Mouse (Mus musculus) liver, adult 2 months (tissue): Measurements from ENCODE around the gene Ky. TPM values are rescaled to one million over a fixed set of nuclear protein-coding genes. Genes with fewer than 3 reads are reported as not detected.

Source experiments
- DNase-seq: peaks from one replicate; pipeline ENCODE4 v3.0.0-alpha.2; 2011; ENCODE audit warnings: low read depth, low spot score; ENCODE audit errors: extremely low read depth
- H3K27ac ChIP-seq: fragments of 200-500 bp; replicated peaks from 2 replicates; pipeline ENCODE4 v1.5.1; 2012; ENCODE audit warnings: low read depth, mild to moderate bottlenecking, control low read depth, inconsistent platforms, low read length; ENCODE audit not compliant: insufficient read depth
- H3K27me3 ChIP-seq: fragments of 200-500 bp; 2 replicates; pipeline ENCODE4 v1.6.1; 2012; ENCODE audit warnings: mild to moderate bottlenecking, moderate library complexity, low read length, inconsistent platforms; ENCODE audit not compliant: control insufficient read depth, insufficient read depth
- H3K36me3 ChIP-seq: fragments of 200-500 bp; 2 replicates; pipeline ENCODE4 v1.6.1; 2012; ENCODE audit warnings: low read length, inconsistent platforms; ENCODE audit not compliant: control insufficient read depth, insufficient read depth
- H3K4me1 ChIP-seq: fragments of 200-500 bp; 2 replicates; pipeline ENCODE4 v1.6.1; 2011; ENCODE audit warnings: low read length; ENCODE audit not compliant: control insufficient read depth, insufficient read depth
- H3K4me3 ChIP-seq: fragments of 200-500 bp; 2 replicates; pipeline ENCODE4 v1.5.1; 2011; ENCODE audit warnings: low read depth, mild to moderate bottlenecking, control low read depth, low read length, moderate library complexity; ENCODE audit not compliant: insufficient read depth
- H3K79me2 ChIP-seq: fragments of 200-500 bp; 2 replicates; pipeline ENCODE4 v1.6.1; 2012; ENCODE audit warnings: inconsistent platforms, mild to moderate bottlenecking, low read length, moderate library complexity; ENCODE audit not compliant: control insufficient read depth, insufficient read depth
- H3K9ac ChIP-seq: fragments of 200-500 bp; 2 replicates; pipeline ENCODE4 v1.6.1; 2012; ENCODE audit warnings: low read depth, mild to moderate bottlenecking, control low read depth, inconsistent platforms, low read length
- CTCF ChIP-seq: fragments of 200-500 bp; IDR thresholded peaks from 2 replicates; pipeline ENCODE4 v1.5.1; 2011; ENCODE audit warnings: low read depth, low read length, control low read depth
- POLR2A ChIP-seq: fragments of 200-500 bp; IDR thresholded peaks from 2 replicates; pipeline ENCODE4 v1.6.1; 2011; ENCODE audit warnings: low read length, control low read depth; ENCODE audit not compliant: insufficient read depth; ENCODE audit errors: extremely low read depth
- WGBS: fragments of 180-500 bp; shearing (Covaris S2); methylation state at CpG from one replicate; pipeline ENCODE4 v1.1.7; 2018; 5-methylcytosine and 5-hydroxymethylcytosine counted together
- polyA plus RNA-seq: library from polyadenylated mRNA; depleted of rRNA; stranded (reverse); fragments of >200 nt; gene quantifications from 2 replicates; pipeline ENCODE4 v1.2.3, GENCODE M21; 2012
- total RNA-seq: library from RNA; depleted of rRNA; stranded (reverse); fragments of >200 nt; gene quantifications from 2 replicates; pipeline ENCODE4 v1.2.3, GENCODE M21; 2014

Ky gene
- total and polyA plus RNA-seq, 2 experiments = under 0.01 TPM; not detected in 1

GRCm38 (mm10) chr9:102477767-102478450 is 27.6 kb upstream of the Ky start:
- Histone ChIP-seq H3K27me3 (no peaks in the 10 kb centered on the region; the same call in 1 of the 2 replicates), H3K36me3 (no peaks in the 10 kb centered on the region), H3K79me2 (no peaks in the 10 kb centered on the region), H3K4me3 (no peak overlapping the region), H3K4me1 (no peaks in the 10 kb centered on the region), H3K27ac (no peak overlapping the region), H3K9ac (no peak overlapping the region)
- TF ChIP-seq CTCF (no peak), POLR2A (no peak)
- 77% methylated on average over 6 of the region's 6 CpGs for WGBS
- no peak for DNase-seq

GRCm38 (mm10) chr9:102478451-102478835 is 27.1 kb upstream of the Ky start:
- Histone ChIP-seq H3K27ac (no peak overlapping the region), H3K4me1 (no peaks in the 10 kb centered on the region), H3K4me3 (no peak overlapping the region), H3K9ac (no peak overlapping the region), H3K27me3 (no peaks in the 10 kb centered on the region; the same call in 1 of the 2 replicates), H3K79me2 (no peaks in the 10 kb centered on the region), H3K36me3 (no peaks in the 10 kb centered on the region)
- TF ChIP-seq CTCF = no peak
- TF ChIP-seq POLR2A = no peak
- DNase-seq = no peak
- WGBS = 85% methylated on average over 3 of the region's 3 CpGs

- H3K79me2 ChIP-seq = no peaks in the 10 kb centered on the region
- no peak overlapping the region for H3K27ac ChIP-seq
- 36% methylated on average over 9 of the region's 9 CpGs for WGBS
- no peaks in the 10 kb centered on the region; the same call in 1 of the 2 replicates for H3K27me3 ChIP-seq
- DNase-seq = peak; percentile 35
- H3K4me1 ChIP-seq = no peaks in the 10 kb centered on the region
- no peak overlapping the region for H3K4me3 ChIP-seq
- TF ChIP-seq CTCF (peak; percentile 88), POLR2A (no peak)
- no peaks in the 10 kb centered on the region for H3K36me3 ChIP-seq
- H3K9ac ChIP-seq = no peak overlapping the region
Observed at GRCm38 (mm10) chr9:102479022-102479421, 26.5 kb upstream of the Ky start.

GRCm38 (mm10) chr9:102492031-102492795 is 13.3 kb upstream of the Ky start:
- WGBS = 41% methylated on average over 12 of the region's 12 CpGs
- no peak for DNase-seq

GRCm38 (mm10) chr9:102493044-102493443 is 12.5 kb upstream of the Ky start:
- no peaks in the 10 kb centered on the region for H3K79me2 ChIP-seq
- WGBS = 30% methylated on average over 4 of the region's 4 CpGs
- no peak for DNase-seq

More at GRCm38 (mm10) chr9:102492031-102492795, 13.3 kb upstream of the Ky start:
- Histone ChIP-seq H3K27ac (no peak overlapping the region), H3K79me2 (no peaks in the 10 kb centered on the region), H3K9ac (no peak overlapping the region), H3K4me1 (no peaks in the 10 kb centered on the region), H3K4me3 (no peak overlapping the region), H3K36me3 (no peaks in the 10 kb centered on the region), H3K27me3 (no peaks in the 10 kb centered on the region)
- no peak for TF ChIP-seq POLR2A
- peak; percentile 52 for TF ChIP-seq CTCF

GRCm38 (mm10) chr9:102493916-102494315 is 11.6 kb upstream of the Ky start:
- H3K36me3 ChIP-seq = no peaks in the 10 kb centered on the region
- no peak overlapping the region for H3K27ac ChIP-seq
- 100% methylated on average over 2 of the region's 2 CpGs for WGBS
- TF ChIP-seq CTCF = no peak
- no peak for TF ChIP-seq POLR2A
- H3K27me3 ChIP-seq = no peaks in the 10 kb centered on the region
- H3K79me2 ChIP-seq = no peaks in the 10 kb centered on the region
- no peak for DNase-seq
- no peak overlapping the region for H3K9ac ChIP-seq
- no peaks in the 10 kb centered on the region for H3K4me1 ChIP-seq
- H3K4me3 ChIP-seq = no peak overlapping the region

More at GRCm38 (mm10) chr9:102493044-102493443, 12.5 kb upstream of the Ky start:
- H3K27me3 ChIP-seq = no peaks in the 10 kb centered on the region
- TF ChIP-seq POLR2A (no peak), CTCF (no peak)
- H3K27ac ChIP-seq = no peak overlapping the region
- no peak overlapping the region for H3K4me3 ChIP-seq
- no peaks in the 10 kb centered on the region for H3K36me3 ChIP-seq
- no peaks in the 10 kb centered on the region for H3K4me1 ChIP-seq
- no peak overlapping the region for H3K9ac ChIP-seq
